Mouse (Mus musculus): ENCODE results near the gene Id2. TPM values are rescaled to one million over a fixed set of nuclear protein-coding genes. Genes with fewer than 3 reads are reported as not detected.

Gene Id2
- polyA plus RNA-seq, 1 experiment from 2014 or later: 373 TPM

DNA sequence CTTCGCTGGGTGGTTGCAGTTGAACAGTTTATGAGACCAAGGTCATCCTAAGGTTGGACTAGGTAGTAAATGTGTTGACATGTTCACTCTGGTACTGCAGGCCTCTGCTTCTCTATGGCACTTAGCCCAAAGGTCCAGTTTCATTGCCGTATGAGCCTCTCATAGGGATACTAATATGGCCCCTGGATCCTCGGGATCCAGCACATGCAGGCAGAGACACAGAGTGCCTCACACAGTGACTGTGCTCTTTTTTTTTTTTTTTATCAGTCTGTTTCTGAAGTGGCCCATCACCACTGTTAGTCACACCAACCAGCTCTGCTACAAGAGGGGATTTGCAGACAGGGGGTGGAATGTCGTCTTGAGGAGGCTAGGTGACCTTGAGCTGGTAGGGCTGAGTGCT is 23.6 kb downstream of the Id2 start:
- ATAC-seq (ENCODE audit: insufficient number of reproducible peaks, insufficient read depth, low FRiP score, low TSS enrichment, low read depth): no peak
- no peak overlapping the region for H3K9ac ChIP-seq (replicated peaks)
- WGBS: 79% methylated on average over 4 of the region's 4 CpGs
- no peaks in the 10 kb centered on the region for H3K4me1 ChIP-seq (replicated peaks)
- H3K4me2 ChIP-seq: no peak overlapping the region
- no peak overlapping the region for H3K27ac ChIP-seq
- H3K27me3 ChIP-seq: no peaks in the 10 kb centered on the region
- H3K4me3 ChIP-seq (replicated peaks): no peak overlapping the region
- H3K36me3 ChIP-seq: no peaks in the 10 kb centered on the region
- 0 out of 2 replicates have a peak, but pooled peaks cover 3% of the 10 kb centered on the region for H3K9me3 ChIP-seq

DNA sequence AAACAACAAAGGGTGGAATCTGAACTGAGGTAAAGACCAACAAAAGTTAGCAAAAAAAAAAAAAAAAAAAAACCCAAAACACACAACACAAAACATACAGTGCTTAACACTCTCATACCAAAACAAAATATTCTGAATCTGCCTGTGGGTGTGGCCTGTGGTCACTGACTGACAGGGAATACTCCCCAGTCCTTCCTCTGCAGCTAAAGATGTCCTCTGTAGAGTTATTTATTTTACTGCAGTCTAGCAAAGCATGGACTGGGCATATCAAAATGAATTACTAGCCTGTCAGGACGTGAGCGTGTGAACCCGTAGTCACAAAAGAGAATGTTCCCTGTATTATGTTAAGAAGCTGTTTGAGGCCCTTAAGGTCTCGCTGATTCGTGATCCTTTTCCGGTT is 34.7 kb downstream of the Id2 start:
- ATAC-seq (ENCODE audit: insufficient number of reproducible peaks, insufficient read depth, low FRiP score, low TSS enrichment, low read depth): no peak
- no peaks in the 10 kb centered on the region for H3K9me3 ChIP-seq
- no peak overlapping the region for H3K9ac ChIP-seq (replicated peaks)
- H3K27ac ChIP-seq: no peak overlapping the region
- WGBS: 78% methylated on average over 6 of the region's 6 CpGs
- H3K4me1 ChIP-seq (replicated peaks): no peaks in the 10 kb centered on the region
- peaks cover 16% of the 10 kb centered on the region for H3K36me3 ChIP-seq
- no peak overlapping the region for H3K4me3 ChIP-seq (replicated peaks)
- H3K27me3 ChIP-seq: no peaks in the 10 kb centered on the region
- no peak overlapping the region for H3K4me2 ChIP-seq

DNA sequence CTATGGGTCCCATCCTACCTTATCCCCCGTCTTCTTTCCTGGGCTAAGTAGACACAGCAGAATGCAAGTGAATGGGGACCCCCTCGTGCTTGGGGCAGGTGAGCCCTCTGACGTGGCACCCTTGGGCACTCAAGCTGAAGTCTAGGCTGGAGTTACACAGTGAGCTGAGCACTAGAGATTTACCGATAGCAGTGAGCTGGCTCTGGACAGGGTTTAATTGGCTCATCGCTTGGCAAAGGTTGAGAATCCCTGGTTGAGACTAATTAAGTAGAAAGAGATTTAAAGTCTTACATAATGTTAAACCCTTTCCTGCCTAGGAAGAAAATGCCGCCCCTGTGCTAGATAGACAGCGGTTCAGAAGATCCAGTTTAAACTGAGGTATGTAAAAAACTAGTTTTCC is 36.0 kb downstream of the Id2 start:
- Histone ChIP-seq H3K27ac (no peak overlapping the region), H3K4me1 (replicated peaks) (no peaks in the 10 kb centered on the region), H3K9ac (replicated peaks) (no peak overlapping the region), H3K27me3 (no peaks in the 10 kb centered on the region), H3K4me3 (replicated peaks) (no peak overlapping the region), H3K4me2 (no peak overlapping the region), H3K36me3 (peaks cover 25% of the 10 kb centered on the region), H3K9me3 (no peaks in the 10 kb centered on the region)
- no peak for ATAC-seq (ENCODE audit: insufficient number of reproducible peaks, insufficient read depth, low FRiP score, low TSS enrichment, low read depth)
- 87% methylated on average over 7 of the region's 7 CpGs for WGBS

DNA sequence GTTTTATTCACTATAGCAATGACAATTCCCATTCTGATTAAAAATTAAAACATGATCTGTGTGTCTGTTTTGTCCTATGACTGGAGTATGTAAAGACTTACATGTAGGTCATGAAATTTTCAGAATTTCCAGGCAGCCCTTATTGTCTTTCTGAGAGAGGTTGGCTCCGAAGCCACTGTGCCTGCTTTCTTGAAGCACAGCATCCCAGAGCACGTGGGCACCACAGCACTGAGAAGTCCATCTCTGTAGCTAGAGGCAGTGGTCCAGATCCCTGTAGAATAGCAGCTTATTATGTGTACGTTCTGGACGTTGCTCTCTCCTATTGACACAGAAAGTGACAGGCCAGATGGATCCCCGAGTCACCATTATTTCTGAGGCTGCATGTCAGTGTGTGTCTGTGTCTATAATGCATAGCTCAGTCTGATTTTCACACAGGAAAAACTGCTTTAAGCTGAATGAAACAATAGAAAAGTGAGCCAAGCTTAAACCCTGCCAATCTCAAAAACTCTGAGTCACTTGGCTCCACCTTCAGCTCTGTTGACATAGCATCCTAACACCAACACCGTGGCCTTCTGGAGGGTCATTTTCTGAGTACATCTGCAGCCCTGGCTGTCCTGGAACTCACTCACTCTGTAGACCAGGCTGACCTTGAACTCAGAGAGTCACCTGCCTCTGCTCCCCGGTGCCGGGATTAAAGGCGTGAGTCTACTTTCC is 37.3 kb downstream of the Id2 start:
- Histone ChIP-seq H3K4me1 (replicated peaks) (no peaks in the 10 kb centered on the region; the same call in 1 of the 2 replicates), H3K4me2 (no peak overlapping the region), H3K36me3 (peaks cover 26% of the 10 kb centered on the region), H3K4me3 (replicated peaks) (no peak overlapping the region), H3K27ac (no peak overlapping the region), H3K27me3 (no peaks in the 10 kb centered on the region), H3K9me3 (no peaks in the 10 kb centered on the region), H3K9ac (replicated peaks) (no peak overlapping the region)
- ATAC-seq (ENCODE audit: insufficient number of reproducible peaks, insufficient read depth, low FRiP score, low TSS enrichment, low read depth): no peak
- 87% methylated on average over 9 of the region's 9 CpGs for WGBS

DNA sequence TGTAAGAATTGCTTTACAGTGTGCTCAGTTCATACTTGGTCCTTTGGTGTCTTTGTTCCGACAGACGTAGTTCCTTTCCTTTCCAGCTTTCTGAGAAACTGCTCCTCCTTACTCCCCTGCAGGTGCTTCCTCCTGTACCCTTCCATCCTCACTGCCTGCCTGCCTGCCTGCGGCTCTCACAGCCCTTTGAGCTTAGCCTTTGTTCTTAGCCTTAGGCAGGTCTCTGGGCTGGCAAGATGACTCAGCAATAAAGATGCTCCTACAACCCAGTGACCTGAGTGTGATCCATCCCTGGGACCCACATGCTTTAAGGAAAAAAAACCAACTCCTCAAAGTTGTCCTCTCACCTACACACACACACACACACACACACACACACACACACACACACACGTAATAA is 42.0 kb downstream of the Id2 start:
- no peaks in the 10 kb centered on the region for H3K9me3 ChIP-seq
- H3K4me2 ChIP-seq: no peak overlapping the region
- 65% methylated on average over 4 of the region's 4 CpGs for WGBS
- H3K27me3 ChIP-seq: no peaks in the 10 kb centered on the region
- no peak overlapping the region for H3K27ac ChIP-seq
- H3K4me1 ChIP-seq (replicated peaks): no peaks in the 10 kb centered on the region; the same call in 1 of the 2 replicates
- H3K36me3 ChIP-seq: peaks cover 52% of the 10 kb centered on the region
- H3K9ac ChIP-seq (replicated peaks): no peak overlapping the region
- H3K4me3 ChIP-seq (replicated peaks): no peak overlapping the region
- no peak for ATAC-seq (ENCODE audit: insufficient number of reproducible peaks, insufficient read depth, low FRiP score, low TSS enrichment, low read depth)

DNA sequence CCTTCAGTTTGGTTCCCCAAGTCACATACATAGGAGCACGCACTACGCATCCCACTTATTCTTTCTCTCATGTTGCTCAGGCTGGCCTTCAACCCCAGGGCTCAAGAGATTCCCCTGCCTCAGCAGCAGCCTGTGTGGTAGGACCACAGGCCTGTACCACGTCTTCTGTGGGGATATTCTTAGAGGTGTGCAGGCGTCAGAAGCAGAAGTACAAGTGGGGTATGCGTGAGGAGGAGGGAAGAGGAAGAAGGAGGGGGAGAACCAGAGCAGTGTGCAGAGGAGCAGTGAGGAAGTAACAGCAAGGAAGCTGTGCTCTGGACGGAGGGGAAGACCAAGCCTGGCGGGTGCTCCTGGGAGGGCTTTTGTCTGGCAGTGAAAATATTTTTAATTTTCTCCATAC is 42.4 kb downstream of the Id2 start:
- Histone ChIP-seq H3K9me3 (no peaks in the 10 kb centered on the region), H3K4me3 (replicated peaks) (no peak overlapping the region), H3K4me1 (replicated peaks) (no peaks in the 10 kb centered on the region; the same call in 1 of the 2 replicates), H3K36me3 (peaks cover 52% of the 10 kb centered on the region), H3K4me2 (no peak overlapping the region), H3K27me3 (no peaks in the 10 kb centered on the region), H3K27ac (no peak overlapping the region), H3K9ac (replicated peaks) (no peak overlapping the region)
- no peak for ATAC-seq (ENCODE audit: insufficient number of reproducible peaks, insufficient read depth, low FRiP score, low TSS enrichment, low read depth)
- WGBS: 86% methylated on average over 7 of the region's 7 CpGs

DNA sequence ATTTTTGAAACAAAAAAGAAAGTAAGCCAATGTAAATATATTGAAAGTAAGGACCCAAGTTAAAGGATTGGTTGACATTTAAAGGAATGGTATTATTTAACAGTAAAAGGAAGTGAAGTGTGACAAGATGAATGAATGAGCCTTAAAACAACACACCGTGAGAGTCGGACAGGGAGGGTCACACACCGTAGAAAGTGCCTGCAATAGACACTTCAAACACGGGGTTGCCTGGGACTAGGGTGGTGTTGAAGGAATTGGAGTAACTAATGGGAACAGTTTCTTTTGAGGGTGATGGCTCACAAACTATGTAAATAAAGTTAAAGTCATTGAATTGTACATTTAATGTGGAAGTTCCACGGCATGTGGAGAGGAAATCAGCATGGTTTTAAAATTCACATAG is 47.7 kb downstream of the Id2 start:
- Histone ChIP-seq H3K36me3 (peaks cover 23% of the 10 kb centered on the region), H3K4me1 (replicated peaks) (no peaks in the 10 kb centered on the region), H3K4me3 (replicated peaks) (no peak overlapping the region), H3K27ac (no peak overlapping the region), H3K27me3 (no peaks in the 10 kb centered on the region), H3K4me2 (no peak overlapping the region), H3K9me3 (no peaks in the 10 kb centered on the region), H3K9ac (replicated peaks) (no peak overlapping the region)
- ATAC-seq (ENCODE audit: insufficient number of reproducible peaks, insufficient read depth, low FRiP score, low TSS enrichment, low read depth): no peak
- 66% methylated on average over 5 of the region's 5 CpGs for WGBS

DNA sequence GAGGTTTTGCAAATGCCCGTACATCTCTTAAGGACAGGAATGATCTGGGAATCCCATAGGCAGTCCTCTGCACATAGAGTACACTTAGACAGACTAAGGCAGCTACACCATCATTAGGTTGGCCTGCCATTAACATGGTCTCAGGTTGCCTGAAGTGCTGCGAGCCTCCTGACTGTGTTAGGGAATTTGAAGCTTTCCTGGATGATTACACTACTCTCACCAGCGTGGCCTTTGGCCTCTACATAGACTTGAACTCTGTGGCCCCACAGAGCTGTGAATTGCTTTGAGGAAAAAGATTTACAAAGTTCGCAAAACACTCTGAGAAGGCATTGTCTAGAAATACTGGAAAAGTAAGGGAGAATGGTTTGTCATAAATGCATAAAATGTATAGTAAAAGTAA is 52.4 kb downstream of the Id2 start:
- Histone ChIP-seq H3K9me3 (no peaks in the 10 kb centered on the region), H3K27ac (no peak overlapping the region), H3K9ac (replicated peaks) (no peak overlapping the region), H3K4me2 (no peak overlapping the region), H3K4me3 (replicated peaks) (no peak overlapping the region), H3K36me3 (peaks cover 7% of the 10 kb centered on the region; the same call in 1 of the 2 replicates), H3K4me1 (replicated peaks) (0 out of 2 replicates have a peak, but pooled peaks cover 3% of the 10 kb centered on the region), H3K27me3 (no peaks in the 10 kb centered on the region)
- 85% methylated on average over 4 of the region's 4 CpGs for WGBS
- ATAC-seq (ENCODE audit: insufficient number of reproducible peaks, insufficient read depth, low FRiP score, low TSS enrichment, low read depth): no peak

DNA sequence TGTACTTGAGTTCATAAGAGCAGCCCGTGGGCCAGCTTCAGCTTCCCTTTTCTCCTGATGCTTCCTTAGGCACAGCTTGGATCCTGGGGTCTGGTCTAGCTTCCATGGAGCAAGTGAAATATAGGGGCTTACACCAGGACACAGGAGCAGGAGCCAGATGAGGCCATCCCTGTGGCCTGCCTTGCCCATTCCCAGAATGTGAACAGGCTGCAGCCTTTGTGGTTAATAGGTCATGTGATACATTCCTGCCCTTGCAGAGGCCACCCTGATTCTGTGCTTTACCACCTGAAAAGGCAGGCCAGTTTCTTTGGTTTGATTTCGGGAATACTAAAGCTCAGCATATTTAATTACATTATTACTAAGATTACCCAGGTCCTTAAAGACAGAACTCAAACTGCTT is 52.9 kb downstream of the Id2 start:
- no peak for ATAC-seq (ENCODE audit: insufficient number of reproducible peaks, insufficient read depth, low FRiP score, low TSS enrichment, low read depth)

More for the DNA sequence above, 52.9 kb downstream of the Id2 start:
- peaks cover 7% of the 10 kb centered on the region; the same call in 1 of the 2 replicates for H3K36me3 ChIP-seq
- no peak overlapping the region for H3K9ac ChIP-seq (replicated peaks)
- H3K27ac ChIP-seq: no peak overlapping the region
- H3K4me2 ChIP-seq: no peak overlapping the region
- H3K27me3 ChIP-seq: no peaks in the 10 kb centered on the region
- H3K4me1 ChIP-seq (replicated peaks): 0 out of 2 replicates have a peak, but pooled peaks cover 3% of the 10 kb centered on the region
- H3K9me3 ChIP-seq: no peaks in the 10 kb centered on the region
- H3K4me3 ChIP-seq (replicated peaks): no peak overlapping the region
- WGBS: 86% methylated on average over 2 of the region's 2 CpGs

Other genes with a start within 250 kb of the Id2 start
- 19.6 and 21.2 TPM in 2 replicates for gene Kidins220, start 122.2 kb downstream of the Id2 start, polyA plus RNA-seq (2016; fragmentation: Nextera tagmentation; extraction: Ambion mirVana)

All from limb, embryonic 12.5 days (tissue).